Mouse (Mus musculus): Measurements from ENCODE around the gene Derl3. TPM values are rescaled to one million over a fixed set of nuclear protein-coding genes. Genes with fewer than 3 reads are reported as not detected.

Gene Derl3
- total and polyA plus RNA-seq, 3 experiments = 13.1 to 36.6 (median 36.2) TPM

- no peak overlapping the region for H3K4me3 ChIP-seq (replicated peaks in 1 of 3; ENCODE audit: low read depth in 2 of 3, low read length in 2 of 3, poor library complexity in 1 of 3)
- no peak overlapping the region for H3K4me2 ChIP-seq (ENCODE audit: insufficient read depth, low read depth, poor library complexity, severe bottlenecking)
- DNase-seq (ENCODE audit: extremely low read depth) = no peak
- H3K36me3 ChIP-seq (replicated peaks in 1 of 2; ENCODE audit: control insufficient read depth in 1 of 2, insufficient read depth in 1 of 2, low read length in 1 of 2) = no peaks in the 10 kb centered on the region
- H3K79me2 ChIP-seq (replicated peaks; ENCODE audit: control insufficient read depth, extremely low read depth, insufficient read depth, poor library complexity, severe bottlenecking) = no peaks in the 10 kb centered on the region
- H3K27ac ChIP-seq (ENCODE audit: insufficient read depth, low read depth) = no peak overlapping the region
- dilution Hi-C loops (cut with MboI; ENCODE audit: extremely low pct_ligation_motif_present, extremely low pct_unique_long_range_greater_than_20kb, low sequenced_read_pairs) (no loop called here), in situ Hi-C loops (cut with MboI; ENCODE audit: low pct_ligation_motif_present, low pct_unique_long_range_greater_than_20kb, low sequenced_read_pairs) (no loop called here)
- TF ChIP-seq MAFK (IDR thresholded peaks at IDR 0.05; ENCODE audit: insufficient replicate concordance, low read length) = no peak
- TF ChIP-seq USF1 (IDR thresholded peaks at IDR 0.05; ENCODE audit: low read depth, low read length) = no peak
- no peak for TF ChIP-seq KAT2A (IDR thresholded peaks at IDR 0.05; ENCODE audit: insufficient replicate concordance, low read length)
- no peak for TF ChIP-seq TCF12 (IDR thresholded peaks at IDR 0.05; ENCODE audit: low read depth, low read length)
- TF ChIP-seq BHLHE40 (IDR thresholded peaks at IDR 0.05; ENCODE audit: low read depth, low read length) = no peak
- TF ChIP-seq EP300 (IDR thresholded peaks at IDR 0.05; ENCODE audit: low read length) = no peak
- no peak for TF ChIP-seq JUND (conservative IDR thresholded peaks at IDR 0.05; ENCODE audit: low read depth, low read length)
- TF ChIP-seq JUN (IDR thresholded peaks at IDR 0.05; ENCODE audit: insufficient read depth, low read depth, low read length) = no peak
- no peak for TF ChIP-seq MAZ (IDR thresholded peaks at IDR 0.05; ENCODE audit: low read depth, low read length)
- H3K4me1 ChIP-seq (ENCODE audit: control insufficient read depth in 1 of 2, insufficient read depth in 2 of 2) = peaks cover 0 to 5% of the 10 kb centered on the region in 2 experiments; a peak in 2 of 4 replicates
- H3K27me3 ChIP-seq (replicated peaks) = no peaks in the 10 kb centered on the region
- H3K9ac ChIP-seq (ENCODE audit: insufficient read depth, low read depth) = no peak overlapping the region
- no peaks in the 10 kb centered on the region for H3K9me3 ChIP-seq (replicated peaks; ENCODE audit: low read length)
Measured at GRCm38 (mm10) chr10:75878836-75879235, 14.4 kb upstream of the Derl3 start.

GRCm38 (mm10) chr10:75880351-75880750 is 12.9 kb upstream of the Derl3 start:
- no peaks in the 10 kb centered on the region for H3K79me2 ChIP-seq (replicated peaks; ENCODE audit: control insufficient read depth, extremely low read depth, insufficient read depth, poor library complexity, severe bottlenecking)
- H3K9ac ChIP-seq (ENCODE audit: insufficient read depth, low read depth) = no peak overlapping the region
- no peak overlapping the region for H3K4me2 ChIP-seq (ENCODE audit: insufficient read depth, low read depth, poor library complexity, severe bottlenecking)
- H3K36me3 ChIP-seq (replicated peaks in 1 of 2; ENCODE audit: control insufficient read depth in 1 of 2, insufficient read depth in 1 of 2, low read length in 1 of 2) = no peaks in the 10 kb centered on the region
- no peaks in the 10 kb centered on the region for H3K27me3 ChIP-seq (replicated peaks)
- TF ChIP-seq TBP (conservative IDR thresholded peaks at IDR 0.05; ENCODE audit: low read depth, low read length) = no peak
- TF ChIP-seq NRF1 (IDR thresholded peaks at IDR 0.05; ENCODE audit: low read depth, low read length) = no peak
- peaks cover 0 to 5% of the 10 kb centered on the region in 2 experiments; a peak in 2 of 4 replicates for H3K4me1 ChIP-seq (ENCODE audit: control insufficient read depth in 1 of 2, insufficient read depth in 2 of 2)
- H3K9me3 ChIP-seq (replicated peaks; ENCODE audit: low read length) = no peaks in the 10 kb centered on the region
- dilution Hi-C loops (cut with MboI; ENCODE audit: extremely low pct_ligation_motif_present, extremely low pct_unique_long_range_greater_than_20kb, low sequenced_read_pairs) (no loop called here), in situ Hi-C loops (cut with MboI; ENCODE audit: low pct_ligation_motif_present, low pct_unique_long_range_greater_than_20kb, low sequenced_read_pairs) (loop anchor here (10.0 kb wide), 2 partner anchors 74 to 324 kb away; partner anchors contain the start of gene Gm5134)
- H3K4me3 ChIP-seq (replicated peaks in 1 of 3; ENCODE audit: low read depth in 2 of 3, low read length in 2 of 3, poor library complexity in 1 of 3) = no peak overlapping the region
- H3K27ac ChIP-seq (ENCODE audit: insufficient read depth, low read depth) = no peak overlapping the region
- DNase-seq (ENCODE audit: extremely low read depth) = no peak

- DNase-seq (ENCODE audit: extremely low read depth) = no peak
- Histone ChIP-seq H3K9ac (ENCODE audit: insufficient read depth, low read depth) (no peak overlapping the region), H3K36me3 (replicated peaks in 1 of 2; ENCODE audit: control insufficient read depth in 1 of 2, insufficient read depth in 1 of 2, low read length in 1 of 2) (no peaks in the 10 kb centered on the region), H3K9me3 (replicated peaks; ENCODE audit: low read length) (no peaks in the 10 kb centered on the region), H3K27me3 (replicated peaks) (no peaks in the 10 kb centered on the region), H3K27ac (ENCODE audit: insufficient read depth, low read depth) (no peak overlapping the region), H3K4me2 (ENCODE audit: insufficient read depth, low read depth, poor library complexity, severe bottlenecking) (no peak overlapping the region), H3K4me3 (replicated peaks in 1 of 3; ENCODE audit: low read depth in 2 of 3, low read length in 2 of 3, poor library complexity in 1 of 3) (no peak overlapping the region), H3K4me1 (ENCODE audit: control insufficient read depth in 1 of 2, insufficient read depth in 2 of 2) (peaks cover 0 to 5% of the 10 kb centered on the region in 2 experiments; a peak in 2 of 4 replicates), H3K79me2 (replicated peaks; ENCODE audit: control insufficient read depth, extremely low read depth, insufficient read depth, poor library complexity, severe bottlenecking) (no peaks in the 10 kb centered on the region)
- dilution Hi-C loops (cut with MboI; ENCODE audit: extremely low pct_ligation_motif_present, extremely low pct_unique_long_range_greater_than_20kb, low sequenced_read_pairs) (no loop called here), in situ Hi-C loops (cut with MboI; ENCODE audit: low pct_ligation_motif_present, low pct_unique_long_range_greater_than_20kb, low sequenced_read_pairs) (loop anchor here (10.0 kb wide), 2 partner anchors 74 to 324 kb away; partner anchors contain the start of gene Gm5134)
- TF ChIP-seq ZNF384 (IDR thresholded peaks at IDR 0.05; ENCODE audit: low read depth, low read length) = no peak
- TF ChIP-seq NELFE (IDR thresholded peaks at IDR 0.05; ENCODE audit: low read depth, low read length) = no peak
- no peak for TF ChIP-seq E2F4 (IDR thresholded peaks at IDR 0.05; ENCODE audit: insufficient replicate concordance, low read depth, low read length)
- TF ChIP-seq CTCF (conservative IDR thresholded peaks at IDR 0.05 in 1 of 2, IDR thresholded peaks at IDR 0.05 in 1 of 2; ENCODE audit: low read depth in 2 of 2, low read length in 2 of 2) = no peak
- TF ChIP-seq IRF4 (IDR thresholded peaks at IDR 0.05; ENCODE audit: low read depth, low read length) = no peak
- no peak for TF ChIP-seq ZKSCAN1 (IDR thresholded peaks at IDR 0.05; ENCODE audit: borderline replicate concordance, low read depth, low read length)
- no peak for TF ChIP-seq POLR2AphosphoS2 (IDR thresholded peaks at IDR 0.05; ENCODE audit: low read depth, low read length)
Measured at GRCm38 (mm10) chr10:75880771-75881577, 12.2 kb upstream of the Derl3 start.

Measured in CH12.LX (cell line).